Mouse (Mus musculus) spleen, adult 2 months (tissue): ENCODE data around the gene Ubtf.
"Not testable (repeated sequence)": the region's sequence is repeated elsewhere in the genome, so short reads cannot be mapped to it uniquely, and the experiment has no call there.

ENCODE experiments used
- CTCF ChIP-seq: fragments of 200-500 bp; IDR thresholded peaks from 2 replicates; pipeline ENCODE4 v1.5.1; 2011; ENCODE audit warnings: mild to moderate bottlenecking, inconsistent platforms; ENCODE audit not compliant: insufficient read depth, insufficient read length, insufficient replicate concordance; ENCODE audit errors: extremely low read depth
- POLR2A ChIP-seq: fragments of 200-500 bp; IDR thresholded peaks from 2 replicates; pipeline ENCODE4 v1.6.1; 2011; ENCODE audit warnings: low read depth, low read length, inconsistent platforms

DNA sequence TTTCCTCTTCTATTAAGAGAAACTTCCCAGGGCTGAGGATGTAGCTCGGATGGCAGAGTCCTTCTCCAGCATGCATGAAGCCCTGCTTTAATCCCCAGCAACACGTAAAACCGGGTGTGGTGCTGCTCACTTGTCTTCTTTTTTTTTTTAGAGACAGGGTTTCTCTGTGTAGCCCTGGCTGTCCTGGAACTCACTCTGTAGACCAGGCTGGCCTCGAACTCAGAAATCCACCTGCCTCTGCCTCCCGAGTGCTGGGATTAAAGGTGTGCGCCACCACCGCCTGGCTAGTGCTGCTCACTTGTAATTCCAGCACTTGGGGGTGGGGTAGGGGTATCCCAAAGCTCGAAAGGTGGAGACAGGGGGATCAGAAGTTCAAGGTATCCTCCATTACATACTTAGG is 46.6 kb upstream of the Ubtf start, which contains the start of gene Slc4a1:
- TF ChIP-seq CTCF, POLR2A: not testable (repeated sequence)
